Mouse (Mus musculus) G1E (cell line): Measurements from ENCODE around the gene Ak5.

Source experiments
- CTCF ChIP-seq: IDR thresholded peaks from 2 replicates; pipeline ENCODE4 v1.5.1; 2012; ENCODE audit warnings: low read depth, low read length, inconsistent platforms, mixed read lengths
- TAL1 ChIP-seq: conservative IDR thresholded peaks from 2 replicates; pipeline ENCODE4 v1.6.1; 2012; ENCODE audit warnings: low read depth, low read length, inconsistent platforms, mixed read lengths

GRCm38 (mm10) chr3:152550031-152550430, 118.1 kb downstream of the Ak5 start:
- no peak for TF ChIP-seq TAL1
- no peak for TF ChIP-seq CTCF
